8 mouse cellular contexts compared by ENCODE assay signal in the genomic region with DNA sequence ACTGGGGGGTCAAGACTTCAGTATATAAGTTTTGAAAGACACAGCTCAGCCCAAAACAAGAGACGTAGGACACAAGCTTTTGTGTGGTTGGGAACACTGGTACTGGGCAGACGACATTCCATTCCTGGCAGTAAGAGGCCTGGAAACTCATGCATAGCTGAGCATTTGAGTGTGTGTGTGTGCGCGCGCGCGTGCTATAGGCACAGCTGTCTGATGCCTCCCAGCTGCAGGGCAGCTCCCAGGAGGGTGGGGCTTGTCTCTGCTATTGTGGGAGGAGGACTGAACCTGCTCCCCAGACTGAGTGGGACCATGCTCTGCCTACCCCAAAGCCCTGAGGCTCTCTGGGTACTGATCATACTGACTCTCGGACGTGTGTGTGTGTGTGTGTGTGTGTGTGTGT. TPM values are rescaled to one million over a fixed set of nuclear protein-coding genes. Genes with fewer than 3 reads are reported as not detected.
DNase-seq lines count a peak whose midpoint lies in the region; ATAC-seq and TF ChIP-seq lines count a peak whose summit lies in the region.

No protein-coding gene starts in this region.

- no peak for TF ChIP-seq CTCF in kidney, adult 2 months (conservative IDR thresholded peaks at IDR 0.05; ENCODE audit: insufficient read depth, insufficient read length, low read depth, low read length)

- DNase-seq in kidney, adult 2 months, result peak; percentile 47
- DNase-seq in kidney, adult 11 months, result no peak
- peak; percentile 56 for DNase-seq in embryonic facial prominence, embryonic 11.5 days (ENCODE audit: low spot score)
- DNase-seq in limb, embryonic 14.5 days (ENCODE audit: low spot score), result peak; percentile 74
- peak; percentile 87 for DNase-seq in retina, postnatal 1 day
- no peak for DNase-seq in frontal cortex, postnatal 14 days (ENCODE audit: low spot score in 2 of 2)
- DNase-seq in layer of hippocampus, postnatal 14 days (ENCODE audit: low spot score in 2 of 2), result no peak
- no peak for DNase-seq in left cerebral cortex, adult 9 months (ENCODE audit: low spot score in 2 of 2)

- no peak overlapping the region for H3K4me3 ChIP-seq in kidney, adult 2 months (ENCODE audit: insufficient read depth, low read depth, low read length)
- H3K4me3 ChIP-seq in embryonic facial prominence, embryonic 11.5 days (ENCODE audit: low read depth, low read length), result no peak overlapping the region
- H3K4me3 ChIP-seq in limb, embryonic 14.5 days (replicated peaks; ENCODE audit: low read length), result no peak overlapping the region

- 37% methylated on average over 9 of the region's 9 CpGs for WGBS in kidney, adult 2 months
- 69% methylated on average over 9 of the region's 9 CpGs for WGBS in embryonic facial prominence, embryonic 11.5 days
- whole genome bisulfite sequencing in limb, embryonic 14.5 days, result 75% methylated on average over 9 of the region's 9 CpGs

- no peak overlapping the region for H3K4me2 ChIP-seq in embryonic facial prominence, embryonic 11.5 days (ENCODE audit: low read depth, low read length)
- no peak overlapping the region for H3K4me2 ChIP-seq in limb, embryonic 14.5 days (replicated peaks; ENCODE audit: low read depth, low read length, severe bottlenecking)

- H3K9ac ChIP-seq in embryonic facial prominence, embryonic 11.5 days (replicated peaks; ENCODE audit: low read length), result no peak overlapping the region
- H3K9ac ChIP-seq in limb, embryonic 14.5 days (ENCODE audit: low read depth, low read length, severe bottlenecking), result no peak overlapping the region

- no peaks in the 10 kb centered on the region for H3K27me3 ChIP-seq in kidney, adult 2 months (replicated peaks; ENCODE audit: control insufficient read depth, insufficient read depth, low read length)
- no peaks in the 10 kb centered on the region for H3K27me3 ChIP-seq in embryonic facial prominence, embryonic 11.5 days (ENCODE audit: control insufficient read depth, insufficient read depth, low read length)
- H3K27me3 ChIP-seq in limb, embryonic 14.5 days (ENCODE audit: control insufficient read depth, insufficient read depth, low read length), result no peaks in the 10 kb centered on the region

- peak; percentile 58 for ATAC-seq in embryonic facial prominence, embryonic 11.5 days (replicated peaks; ENCODE audit: insufficient number of reproducible peaks, low FRiP score, low TSS enrichment, low read depth)
- ATAC-seq in limb, embryonic 14.5 days (ENCODE audit: low FRiP score, low read depth), result peak; percentile 73

- H3K9me3 ChIP-seq in embryonic facial prominence, embryonic 11.5 days (replicated peaks; ENCODE audit: control insufficient read depth, low read length), result no peaks in the 10 kb centered on the region
- H3K9me3 ChIP-seq in limb, embryonic 14.5 days (ENCODE audit: control insufficient read depth, low read length), result no peaks in the 10 kb centered on the region

- no peaks in the 10 kb centered on the region; the same call in 1 of the 2 replicates for H3K36me3 ChIP-seq in kidney, adult 2 months (ENCODE audit: control insufficient read depth, insufficient read depth, low read length)
- peaks cover 7% of the 10 kb centered on the region for H3K36me3 ChIP-seq in embryonic facial prominence, embryonic 11.5 days (replicated peaks; ENCODE audit: control insufficient read depth, insufficient read depth, low read depth, low read length)
- H3K36me3 ChIP-seq in limb, embryonic 14.5 days (ENCODE audit: control insufficient read depth, insufficient read depth, low read length), result peaks cover 37% of the 10 kb centered on the region

- peak overlapping the region; percentile 2; the same call in 1 of the 2 replicates for H3K27ac ChIP-seq in kidney, adult 2 months (ENCODE audit: insufficient read depth, low read depth, low read length)
- H3K27ac ChIP-seq in embryonic facial prominence, embryonic 11.5 days (replicated peaks; ENCODE audit: low read depth, low read length), result no peak overlapping the region
- H3K27ac ChIP-seq in limb, embryonic 14.5 days (replicated peaks; ENCODE audit: low read depth, low read length), result 0 out of 2 replicates have a peak overlapping the region, but pooled peaks have one; percentile 19

- peaks cover 43% of the 10 kb centered on the region for H3K4me1 ChIP-seq in kidney, adult 2 months (ENCODE audit: control insufficient read depth, insufficient read depth, low read length)
- no peaks in the 10 kb centered on the region for H3K4me1 ChIP-seq in embryonic facial prominence, embryonic 11.5 days (ENCODE audit: control insufficient read depth, insufficient read depth, low read length)
- no peaks in the 10 kb centered on the region for H3K4me1 ChIP-seq in limb, embryonic 14.5 days (ENCODE audit: control insufficient read depth, insufficient read depth, low read length)

- TF ChIP-seq POLR2A in kidney, adult 2 months (IDR thresholded peaks at IDR 0.05; ENCODE audit: low read depth, low read length), result no peak
- no peak for TF ChIP-seq POLR2A in limb, embryonic 14.5 days (IDR thresholded peaks at IDR 0.05; ENCODE audit: borderline replicate concordance, extremely low read depth, insufficient read depth, insufficient read length)

RNA-seq across cellular contexts. Expression of a gene that starts 9.5 kb away (rescaled TPM):
- 33.0 and 44.8 TPM in 2 replicates for polyA plus RNA-seq in kidney, adult 2 months (2012; rRNA removed)
- polyA plus RNA-seq in embryonic facial prominence, embryonic 11.5 days (2014; fragmentation: Nextera tagmentation; extraction: Ambion mirVana), result 50.4 and 58.1 TPM in 2 replicates
- 34.3 and 52.1 TPM in 2 replicates for polyA plus RNA-seq in limb, embryonic 14.5 days (2012; rRNA removed)
- 76.4 and 83.1 TPM in 2 replicates for polyA plus RNA-seq in limb, embryonic 14.5 days (2014; fragmentation: Nextera tagmentation; extraction: Ambion mirVana)
- total RNA-seq in layer of hippocampus, postnatal 14 days (2021), result 10 to 100 TPM; 12.8 to 17.0 TPM

RNA-seq across cellular contexts. Expression of a gene that starts 26.8 kb away (rescaled TPM):
- polyA plus RNA-seq in kidney, adult 2 months (2012; rRNA removed), result 39.3 and 46.2 TPM in 2 replicates
- 17.8 and 19.3 TPM in 2 replicates for polyA plus RNA-seq in embryonic facial prominence, embryonic 11.5 days (2014; fragmentation: Nextera tagmentation; extraction: Ambion mirVana)
- 25.5 and 36.0 TPM in 2 replicates for polyA plus RNA-seq in limb, embryonic 14.5 days (2012; rRNA removed)
- 21.6 and 23.7 TPM in 2 replicates for polyA plus RNA-seq in limb, embryonic 14.5 days (2014; fragmentation: Nextera tagmentation; extraction: Ambion mirVana)
- 10 to 100 TPM; 12.6 to 13.0 TPM for total RNA-seq in layer of hippocampus, postnatal 14 days (2021)

Comparison
In these comparisons a context has a peak if more than half of its experiments do, and no peak if none do; other contexts are left out.
1. DNase-seq: peak in kidney, adult 2 months (single experiment), embryonic facial prominence, embryonic 11.5 days (single experiment), limb, embryonic 14.5 days (single experiment) and retina, postnatal 1 day (single experiment); none in kidney, adult 11 months (single experiment), frontal cortex, postnatal 14 days (0 of 2), layer of hippocampus, postnatal 14 days (0 of 2) and left cerebral cortex, adult 9 months (0 of 2).